Mouse (Mus musculus): Measurements from ENCODE around the gene Olfr1257. TPM values are rescaled to one million over a fixed set of nuclear protein-coding genes. Genes with fewer than 3 reads are reported as not detected.
"Not testable (repeated sequence)": the region's sequence is repeated elsewhere in the genome, so short reads cannot be mapped to it uniquely, and the experiment has no call there.

The Olfr1257 gene
- polyA plus RNA-seq (2015; fragmentation: Nextera tagmentation; extraction: Ambion mirVana): not detected in 2 replicates

- Histone ChIP-seq H3K4me1 (no peaks in the 10 kb centered on the region), H3K9me3 (no peaks in the 10 kb centered on the region), H3K27ac (no peak within 1 kb of the TSS), H3K36me3 (no peaks in the 10 kb centered on the region), H3K27me3 (no peaks in the 10 kb centered on the region), H3K4me3 (no peak within 1 kb of the TSS), H3K9ac (no peak within 1 kb of the TSS), H3K4me2 (replicated peaks) (no peak within 1 kb of the TSS)
- WGBS: 90% methylated on average over 1 of the region's 1 CpGs
- ATAC-seq (ENCODE audit: low FRiP score, low read depth): no peak
Observed at GRCm38 (mm10) chr2:89878137-89878536, at the start of gene Olfr1257. Gene Olfr1257, plus strand, starts transcription at chr2:89878437.

GRCm38 (mm10) chr2:89841455-89841854 lies 36.8 kb upstream of the Olfr1257 start, which contains the start of gene Olfr1256:
Gene Olfr1256, minus strand, starts transcription at chr2:89841555.
- 56% methylated on average over 2 of the region's 2 CpGs for WGBS
- Histone ChIP-seq H3K36me3 (no peaks in the 10 kb centered on the region), H3K27ac (no peak within 1 kb of the TSS), H3K4me3 (no peak within 1 kb of the TSS), H3K27me3 (no peaks in the 10 kb centered on the region), H3K4me2 (replicated peaks) (no peak within 1 kb of the TSS), H3K9me3 (no peaks in the 10 kb centered on the region), H3K4me1 (no peaks in the 10 kb centered on the region), H3K9ac (no peak within 1 kb of the TSS)
- ATAC-seq (ENCODE audit: low FRiP score, low read depth): no peak

- Histone ChIP-seq H3K27me3 (no peaks in the 10 kb centered on the region), H3K9ac (no peak within 1 kb of the TSS), H3K36me3 (no peaks in the 10 kb centered on the region), H3K4me1 (no peaks in the 10 kb centered on the region), H3K27ac (no peak within 1 kb of the TSS), H3K4me3 (no peak within 1 kb of the TSS), H3K9me3 (no peaks in the 10 kb centered on the region), H3K4me2 (replicated peaks) (no peak within 1 kb of the TSS)
- 82% methylated on average over 5 of the region's 5 CpGs for WGBS
- no peak for ATAC-seq (ENCODE audit: low FRiP score, low read depth)
Observed at GRCm38 (mm10) chr2:89848105-89848504, 30.1 kb upstream of the Olfr1257 start, which contains the start of gene Olfr48. Gene Olfr48, minus strand, starts transcription at chr2:89848205.

GRCm38 (mm10) chr2:89849230-89849629 lies 29.0 kb upstream of the Olfr1257 start:
- H3K4me1 ChIP-seq: no peaks in the 10 kb centered on the region
- H3K27ac ChIP-seq: no peak overlapping the region
- H3K9me3 ChIP-seq: no peaks in the 10 kb centered on the region
- WGBS: 90% methylated on average over 1 of the region's 1 CpGs
- ATAC-seq (ENCODE audit: low FRiP score, low read depth): no peak
- H3K4me2 ChIP-seq (replicated peaks): no peak overlapping the region
- no peaks in the 10 kb centered on the region for H3K36me3 ChIP-seq
- no peak overlapping the region for H3K4me3 ChIP-seq
- no peak overlapping the region for H3K9ac ChIP-seq
- H3K27me3 ChIP-seq: no peaks in the 10 kb centered on the region

- not testable (repeated sequence) for H3K9me3 ChIP-seq; H3K9ac ChIP-seq; ATAC-seq (ENCODE audit: low FRiP score, low read depth); H3K36me3 ChIP-seq; H3K27me3 ChIP-seq; H3K4me1 ChIP-seq; H3K4me3 ChIP-seq; H3K27ac ChIP-seq; H3K4me2 ChIP-seq (replicated peaks)
- 89% methylated on average over 9 of the region's 9 CpGs for WGBS
Observed at GRCm38 (mm10) chr2:89912616-89913015, 34.4 kb downstream of the Olfr1257 start.

- Histone ChIP-seq H3K4me1 (no peaks in the 10 kb centered on the region), H3K36me3 (no peaks in the 10 kb centered on the region), H3K27ac (no peak within 1 kb of the TSS), H3K4me2 (replicated peaks) (no peak within 1 kb of the TSS), H3K9ac (no peak within 1 kb of the TSS), H3K9me3 (no peaks in the 10 kb centered on the region), H3K27me3 (no peaks in the 10 kb centered on the region), H3K4me3 (no peak within 1 kb of the TSS)
- no peak for ATAC-seq (ENCODE audit: low FRiP score, low read depth)
Observed at GRCm38 (mm10) chr2:89927009-89927408, 48.8 kb downstream of the Olfr1257 start, which contains the start of gene Olfr1258. Gene Olfr1258, plus strand, starts transcription at chr2:89927309.

Other genes with a start within 250 kb of the Olfr1257 start
- gene Olfr1249, start 243.5 kb upstream of the Olfr1257 start, polyA plus RNA-seq (2015; fragmentation: Nextera tagmentation; extraction: Ambion mirVana): not detected in 2 replicates
- gene Olfr1250, start 217.0 kb upstream of the Olfr1257 start, polyA plus RNA-seq (2015; fragmentation: Nextera tagmentation; extraction: Ambion mirVana): not detected in 2 replicates
- gene Olfr1251, start 206.5 kb upstream of the Olfr1257 start, polyA plus RNA-seq (2015; fragmentation: Nextera tagmentation; extraction: Ambion mirVana): not detected in 2 replicates
- not detected in 2 replicates for gene Olfr1252, start 153.4 kb upstream of the Olfr1257 start, polyA plus RNA-seq (2015; fragmentation: Nextera tagmentation; extraction: Ambion mirVana)
- gene Olfr1253, start 121.3 kb upstream of the Olfr1257 start, polyA plus RNA-seq (2015; fragmentation: Nextera tagmentation; extraction: Ambion mirVana): not detected in 2 replicates
- not detected in 2 replicates for gene Olfr1254, start 84.8 kb upstream of the Olfr1257 start, polyA plus RNA-seq (2015; fragmentation: Nextera tagmentation; extraction: Ambion mirVana)
- not detected in 2 replicates for gene Olfr1255, start 66.4 kb upstream of the Olfr1257 start, polyA plus RNA-seq (2015; fragmentation: Nextera tagmentation; extraction: Ambion mirVana)
- gene Olfr1256, start 36.9 kb upstream of the Olfr1257 start, polyA plus RNA-seq (2015; fragmentation: Nextera tagmentation; extraction: Ambion mirVana): not detected in 2 replicates
- not detected in 2 replicates for gene Olfr48, start 30.2 kb upstream of the Olfr1257 start, polyA plus RNA-seq (2015; fragmentation: Nextera tagmentation; extraction: Ambion mirVana)
- not detected in 2 replicates for gene Olfr1258, start 48.9 kb downstream of the Olfr1257 start, polyA plus RNA-seq (2015; fragmentation: Nextera tagmentation; extraction: Ambion mirVana)
- not detected in 2 replicates for gene Olfr1259, start 70.2 kb downstream of the Olfr1257 start, polyA plus RNA-seq (2015; fragmentation: Nextera tagmentation; extraction: Ambion mirVana)
- not detected in 2 replicates for gene Olfr1260, start 95.9 kb downstream of the Olfr1257 start, polyA plus RNA-seq (2015; fragmentation: Nextera tagmentation; extraction: Ambion mirVana)
- gene Olfr1261, start 112.8 kb downstream of the Olfr1257 start, polyA plus RNA-seq (2015; fragmentation: Nextera tagmentation; extraction: Ambion mirVana): not detected in 2 replicates
- gene Olfr1262, start 121.7 kb downstream of the Olfr1257 start, polyA plus RNA-seq (2015; fragmentation: Nextera tagmentation; extraction: Ambion mirVana): not detected in 2 replicates
- gene Olfr1263, start 133.7 kb downstream of the Olfr1257 start, polyA plus RNA-seq (2015; fragmentation: Nextera tagmentation; extraction: Ambion mirVana): not detected in 2 replicates
- gene Olfr1264, start 147.1 kb downstream of the Olfr1257 start, polyA plus RNA-seq (2015; fragmentation: Nextera tagmentation; extraction: Ambion mirVana): not detected in 2 replicates
- not detected in 2 replicates for gene Olfr1265, start 156.9 kb downstream of the Olfr1257 start, polyA plus RNA-seq (2015; fragmentation: Nextera tagmentation; extraction: Ambion mirVana)
- gene Olfr140, start 185.2 kb downstream of the Olfr1257 start, polyA plus RNA-seq (2015; fragmentation: Nextera tagmentation; extraction: Ambion mirVana): not detected in 2 replicates
- gene Olfr1269, start 243.0 kb downstream of the Olfr1257 start, polyA plus RNA-seq (2015; fragmentation: Nextera tagmentation; extraction: Ambion mirVana): not detected in 2 replicates